Mouse (Mus musculus): ENCODE data around the gene Sox5. TPM values are rescaled to one million over a fixed set of nuclear protein-coding genes. Genes with fewer than 3 reads are reported as not detected.

The Sox5 gene
- total RNA-seq, 2 experiments from 2014 or later, result 3.4 to 5.5 TPM

- no peak for DNase-seq
- intact Hi-C loops (cut with DNase I), result no loop called here
These were observed 271.6 kb downstream of the Sox5 start for GRCm38 (mm10) chr6:144510147-144510546.

DNA sequence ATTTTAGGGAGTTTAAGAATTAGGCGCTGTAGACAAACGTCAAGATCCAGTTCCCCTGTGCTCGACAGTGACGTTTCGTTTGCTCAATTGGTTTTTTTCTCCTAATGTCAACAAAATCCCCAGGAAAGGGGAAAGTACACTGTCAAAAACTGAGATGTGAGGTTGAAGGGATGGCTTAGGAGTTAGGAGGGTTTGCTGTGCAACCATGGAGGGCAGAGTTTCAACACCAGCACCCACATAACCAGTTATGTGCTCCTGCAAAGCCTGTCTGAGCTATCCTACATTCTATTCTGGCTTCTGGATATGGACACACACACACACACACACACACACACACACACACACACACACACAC is 277.6 kb downstream of the Sox5 start:
- no peak for DNase-seq
- intact Hi-C loops (cut with DNase I), result no loop called here

GRCm38 (mm10) chr6:144503399-144504196 is 278.2 kb downstream of the Sox5 start:
- intact Hi-C loops (cut with DNase I), result no loop called here

DNA sequence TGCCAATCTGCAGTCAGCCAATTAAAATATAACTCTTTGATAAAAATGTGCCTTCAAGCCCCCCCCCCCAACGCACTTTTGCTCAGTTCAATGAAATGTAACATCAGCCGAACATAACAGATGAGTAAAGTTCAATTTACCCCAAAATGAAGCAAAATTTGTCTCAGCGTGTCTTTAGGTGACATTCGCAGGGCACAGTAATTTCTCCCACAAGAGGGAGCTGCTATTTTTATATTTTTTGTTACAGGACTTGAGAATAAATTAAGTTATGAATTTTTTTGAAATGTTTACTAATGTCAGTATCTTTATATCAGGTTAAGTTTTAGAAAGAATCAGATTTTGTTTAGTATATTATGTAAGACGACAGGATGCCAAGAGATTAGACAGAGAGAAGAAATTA is 280.3 kb downstream of the Sox5 start:
- intact Hi-C loops (cut with DNase I), result no loop called here
- DNase-seq, result no peak

More at GRCm38 (mm10) chr6:144503399-144504196, 278.2 kb downstream of the Sox5 start:
- DNase-seq, result no peak

- intact Hi-C loops (cut with DNase I), result loop anchor here (5.0 kb wide), 1 partner anchor 314 kb away; no protein-coding TSS in a partner anchor
- DNase-seq, result no peak
These were observed 283.6 kb downstream of the Sox5 start for GRCm38 (mm10) chr6:144498177-144498576.

- no peak for DNase-seq
- intact Hi-C loops (cut with DNase I), result no loop called here
These were observed 289.9 kb downstream of the Sox5 start for GRCm38 (mm10) chr6:144491761-144492415.

DNA sequence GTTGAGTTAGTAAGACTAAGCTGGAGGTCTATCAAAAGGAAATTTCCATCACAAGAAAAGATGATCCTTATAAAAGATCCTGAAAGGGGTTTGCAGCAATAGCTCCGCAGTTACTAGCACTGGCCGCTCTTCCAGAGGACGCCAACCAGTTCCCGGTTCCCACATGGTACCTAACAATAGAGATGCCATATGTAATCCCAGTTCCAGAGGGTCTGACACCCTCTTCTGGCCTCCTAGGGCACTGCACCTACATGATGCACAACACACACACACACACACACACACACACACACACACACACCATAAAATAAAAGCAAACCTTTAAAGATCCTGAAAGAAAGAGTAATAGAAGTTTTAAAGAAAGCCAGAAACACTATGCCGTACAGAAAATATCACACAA is 290.9 kb downstream of the Sox5 start:
- intact Hi-C loops (cut with DNase I), result no loop called here
- DNase-seq, result no peak

- intact Hi-C loops (cut with DNase I), result no loop called here
- DNase-seq, result no peak
These were observed 296.2 kb downstream of the Sox5 start for GRCm38 (mm10) chr6:144485578-144485977.

GRCm38 (mm10) chr6:144483166-144483565 is 298.6 kb downstream of the Sox5 start:
- DNase-seq, result no peak
- intact Hi-C loops (cut with DNase I), result no loop called here

DNA sequence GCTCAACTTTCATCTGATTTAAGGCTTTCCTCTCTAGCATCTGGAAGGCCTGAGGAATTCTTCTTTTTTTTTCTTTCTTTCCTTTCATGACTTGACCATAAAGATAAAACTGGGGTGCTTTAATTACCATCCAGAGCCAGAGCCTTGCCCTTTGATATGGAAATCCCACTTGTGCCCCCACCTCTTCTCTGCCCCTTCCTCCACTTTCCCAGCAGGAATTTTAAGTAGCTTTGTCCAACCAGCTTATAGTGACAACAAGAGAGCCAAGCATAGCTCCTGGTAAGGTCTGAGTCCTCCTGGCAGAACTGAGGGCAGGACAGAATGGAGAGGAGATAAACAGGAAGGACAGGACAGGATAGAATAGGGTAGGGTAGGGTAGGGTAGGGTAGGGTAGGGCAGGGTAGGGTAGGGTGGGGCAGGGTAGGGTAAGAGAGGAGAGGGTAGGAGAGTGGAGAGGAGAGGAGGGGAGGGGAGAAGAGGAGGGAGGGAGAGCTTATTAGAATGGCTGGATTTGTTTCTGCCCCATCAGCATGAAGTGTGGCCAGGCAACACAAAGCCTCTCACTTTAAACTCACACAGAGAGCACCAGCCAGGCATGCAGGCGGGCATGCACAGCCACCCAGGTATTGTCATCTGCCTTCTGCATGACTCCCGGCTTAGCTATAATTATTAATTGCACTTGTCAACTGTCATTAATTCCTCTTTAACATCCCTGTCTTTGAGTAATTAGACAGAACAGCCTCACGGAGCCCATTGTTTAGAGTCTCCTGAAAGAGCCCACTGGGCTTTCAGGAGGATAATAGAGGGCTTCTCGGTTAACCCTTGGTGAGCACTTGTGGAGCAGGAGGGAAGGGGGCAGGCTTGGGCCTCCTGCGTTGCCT is 300.9 kb downstream of the Sox5 start:
- no peak for DNase-seq
- intact Hi-C loops (cut with DNase I), result no loop called here

DNA sequence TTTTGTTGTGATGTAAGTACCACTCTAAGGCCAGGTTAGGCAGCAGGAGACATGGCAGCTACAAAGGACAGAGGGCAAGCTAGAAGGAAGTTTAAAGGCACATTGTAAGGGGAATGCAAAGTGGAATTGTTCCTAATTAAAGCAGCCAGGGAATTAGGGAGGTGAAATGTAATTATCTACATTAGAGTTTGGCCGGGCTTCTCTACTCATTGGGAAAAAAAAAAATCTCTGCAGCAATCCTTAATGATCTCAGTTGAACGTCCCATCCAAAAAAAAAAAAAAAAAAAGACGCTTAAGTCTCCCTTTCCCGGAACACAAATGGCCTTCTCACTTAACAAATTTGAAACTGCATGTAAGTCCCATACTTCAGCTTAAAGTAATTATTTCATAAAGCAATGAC is 301.9 kb downstream of the Sox5 start:
- intact Hi-C loops (cut with DNase I), result no loop called here
- DNase-seq, result no peak

GRCm38 (mm10) chr6:144477287-144478064 is 304.3 kb downstream of the Sox5 start:
- intact Hi-C loops (cut with DNase I), result no loop called here
- DNase-seq, result no peak

DNA sequence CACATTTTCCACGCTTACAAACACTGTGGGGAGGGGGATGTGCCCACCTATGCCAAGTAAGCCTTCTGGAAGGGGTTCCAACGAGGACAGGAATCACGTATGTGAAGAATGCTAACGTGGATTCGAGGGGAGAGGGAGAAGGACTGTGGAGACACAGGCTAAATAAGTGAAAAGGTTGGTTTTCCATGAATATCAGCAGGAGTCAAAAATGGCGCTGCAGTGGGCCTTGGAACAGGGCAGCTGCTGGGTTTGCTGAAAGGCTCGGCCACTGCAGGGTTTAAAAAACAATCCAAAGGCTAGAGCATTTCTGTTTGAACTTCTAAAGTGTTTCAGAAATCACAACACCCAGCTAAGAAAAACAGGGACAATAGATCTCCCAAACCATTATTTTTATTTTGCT is 308.3 kb downstream of the Sox5 start:
- intact Hi-C loops (cut with DNase I), result no loop called here
- no peak for DNase-seq

GRCm38 (mm10) chr6:144472089-144472900 is 309.5 kb downstream of the Sox5 start:
- intact Hi-C loops (cut with DNase I), result no loop called here
- DNase-seq, result no peak

DNA sequence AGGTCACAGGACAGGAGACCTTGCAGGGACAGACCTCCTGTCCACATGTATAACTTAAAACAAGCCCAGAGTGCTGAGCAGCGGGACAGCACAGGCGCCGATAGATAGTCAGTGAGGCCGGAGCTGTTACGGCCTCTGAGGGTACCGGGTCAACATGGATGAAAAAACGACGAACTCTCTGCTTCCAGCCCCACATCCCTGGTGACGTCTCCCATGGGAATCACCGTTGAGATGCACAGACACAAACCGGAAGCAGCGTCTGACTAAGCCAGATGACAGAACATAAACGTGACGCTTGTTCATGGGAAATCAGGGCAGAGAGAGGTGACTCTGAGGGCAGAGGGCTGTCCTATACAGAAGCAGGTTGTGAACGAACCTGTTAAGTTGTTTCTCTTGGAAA is 315.1 kb downstream of the Sox5 start:
- no peak for DNase-seq
- intact Hi-C loops (cut with DNase I), result no loop called here

DNA sequence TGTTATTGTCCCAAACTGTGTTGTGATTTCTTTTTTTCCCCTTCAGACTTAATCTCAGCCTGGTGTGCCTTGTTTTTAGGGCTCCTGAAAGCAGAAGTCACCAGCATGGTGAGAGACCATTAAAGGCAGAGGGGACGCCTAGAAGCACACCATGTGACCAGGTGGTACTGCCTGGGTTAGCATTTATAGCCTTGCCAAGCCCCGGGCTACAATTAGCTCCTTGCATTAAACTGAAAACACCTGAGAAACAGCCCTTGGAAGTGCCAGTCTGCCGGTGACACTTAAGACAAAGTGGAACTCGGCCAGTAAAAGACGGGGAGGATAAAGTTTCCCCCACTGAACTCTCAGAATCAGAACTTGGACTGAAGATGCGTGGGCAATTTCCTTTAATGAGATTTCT is 318.1 kb downstream of the Sox5 start:
- intact Hi-C loops (cut with DNase I), result no loop called here
- no peak for DNase-seq

GRCm38 (mm10) chr6:144463274-144463673 is 318.5 kb downstream of the Sox5 start:
- intact Hi-C loops (cut with DNase I), result no loop called here
- no peak for DNase-seq

GRCm38 (mm10) chr6:144459486-144459885 is 322.3 kb downstream of the Sox5 start:
- no peak for DNase-seq

GRCm38 (mm10) chr6:144457500-144457899 is 324.3 kb downstream of the Sox5 start:
- intact Hi-C loops (cut with DNase I), result no loop called here
- DNase-seq, result no peak

More at GRCm38 (mm10) chr6:144459486-144459885, 322.3 kb downstream of the Sox5 start:
- intact Hi-C loops (cut with DNase I), result no loop called here

Data from heart, postnatal 10 days (tissue).